ENCODE assay signal across 14 mouse cellular contexts in the genomic region with DNA sequence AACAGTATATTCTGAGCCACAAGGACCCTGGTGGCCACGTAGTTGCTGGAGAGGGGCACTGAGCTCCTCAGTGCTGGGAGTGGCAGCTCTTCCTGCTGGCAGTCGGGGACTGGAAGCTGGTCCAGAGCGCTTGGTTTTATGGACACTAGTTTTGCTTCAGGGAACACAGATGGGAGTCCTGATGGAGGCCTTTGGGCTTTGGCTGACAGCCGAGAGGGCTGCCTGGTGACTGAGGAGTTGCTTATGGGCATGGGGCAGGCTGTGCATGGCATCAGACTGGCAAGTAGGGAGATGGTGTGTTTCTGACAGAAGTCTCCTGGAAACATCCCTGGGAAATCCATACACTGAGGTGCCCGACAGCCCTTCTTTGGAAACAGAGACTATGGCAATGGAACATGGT. TPM values are rescaled to one million over a fixed set of nuclear protein-coding genes. Genes with fewer than 3 reads are reported as not detected.
"Had no signal": no experiment of that assay in that cellular context is flagged by ENCODE, and none has a peak within 500 bp of the region (broad histone marks: within the 10 kb centered on the region; RNA-seq: fewer than 3 reads in every experiment).

No protein-coding gene starts in this region.

- H3K9ac ChIP-seq: limb, embryonic 13.5 days; liver, embryonic 15.5 days; midbrain, embryonic 13.5 days; neural tube, embryonic 15.5 days had no signal

- H3K4me3 ChIP-seq: limb, embryonic 13.5 days; liver, embryonic 15.5 days; midbrain, embryonic 13.5 days; myocyte; neural tube, embryonic 15.5 days had no signal

- H3K27ac ChIP-seq: kidney, postnatal 0 days; limb, embryonic 13.5 days; liver, embryonic 15.5 days; midbrain, embryonic 13.5 days; neural tube, embryonic 15.5 days had no signal

- H3K36me3 ChIP-seq: limb, embryonic 13.5 days; liver, embryonic 15.5 days; midbrain, embryonic 13.5 days; neural tube, embryonic 15.5 days had no signal

- H3K27me3 ChIP-seq: liver, embryonic 15.5 days; midbrain, embryonic 13.5 days; neural tube, embryonic 15.5 days had no signal

- H3K9me3 ChIP-seq: limb, embryonic 13.5 days; liver, embryonic 15.5 days; midbrain, embryonic 13.5 days; neural tube, embryonic 15.5 days had no signal

- H3K4me2 ChIP-seq: limb, embryonic 13.5 days; liver, embryonic 15.5 days; midbrain, embryonic 13.5 days; neural tube, embryonic 15.5 days had no signal

- H3K4me1 ChIP-seq: limb, embryonic 13.5 days; liver, embryonic 15.5 days; midbrain, embryonic 13.5 days had no signal

- DNase-seq: kidney, postnatal 36 days; layer of hippocampus, adult 9-11 months; lung, adult 2 months; lung, postnatal 36 days; thymus, adult 2 months; thymus, postnatal 25 days had no signal

- ATAC-seq: lung, postnatal 0 days; midbrain, embryonic 13.5 days had no signal

RNA-seq across cellular contexts. Expression of a gene that starts 51.4 kb away (rescaled TPM):
- polyA plus RNA-seq: liver, adult 2 months had no signal
